Mouse (Mus musculus): ENCODE data around the gene B4galt5. TPM values are rescaled to one million over a fixed set of nuclear protein-coding genes. Genes with fewer than 3 reads are reported as not detected.

B4galt5 gene
- polyA plus RNA-seq, 1 experiment from 2014 or later, result 13.6 TPM

DNA sequence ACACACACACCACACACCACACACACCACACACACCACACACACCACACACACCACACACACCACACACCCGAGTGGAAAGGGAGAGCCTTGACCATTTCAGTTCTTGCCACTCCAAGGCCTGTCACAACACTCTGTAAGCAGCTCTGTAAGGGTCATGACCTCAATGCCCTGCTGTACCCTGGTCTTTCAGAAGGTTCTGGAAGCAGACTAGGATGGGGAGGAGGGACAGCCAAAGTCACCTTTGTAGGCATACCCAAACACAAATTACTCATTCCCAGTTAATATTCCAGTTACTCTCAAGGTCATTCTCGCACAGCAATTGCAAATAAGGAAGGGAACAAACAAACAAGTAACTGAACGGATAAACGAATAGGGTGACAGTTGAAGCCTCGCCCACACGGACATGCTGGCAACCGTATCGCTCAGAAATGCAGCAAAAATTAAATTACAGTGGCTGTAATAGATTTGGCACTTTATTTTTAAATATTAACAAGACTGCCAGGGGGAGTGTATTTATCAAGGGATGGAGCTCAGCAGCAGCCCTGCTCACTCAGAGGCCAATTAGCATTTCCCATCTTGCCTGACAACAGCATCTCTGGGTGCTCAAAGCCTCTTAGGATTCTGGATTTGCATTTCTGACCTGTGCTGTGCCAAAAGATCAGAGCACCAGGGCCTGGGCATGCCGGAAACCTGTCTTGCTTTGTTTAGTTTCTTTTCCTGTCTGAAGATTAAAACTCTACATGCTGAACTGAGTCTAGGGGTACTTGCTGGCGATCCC lies 24.6 kb downstream of the B4galt5 start:
- 86% methylated on average over 10 of the region's 10 CpGs for WGBS
- H3K36me3 ChIP-seq, result no peaks in the 10 kb centered on the region
- H3K27me3 ChIP-seq (ENCODE audit: insufficient read depth, poor library complexity, severe bottlenecking), result no peaks in the 10 kb centered on the region
- H3K27ac ChIP-seq, result peak overlapping the region; percentile 23; the same call in 1 of the 2 replicates
- no peaks in the 10 kb centered on the region for H3K9me3 ChIP-seq
- H3K4me1 ChIP-seq, result peaks cover 53% of the 10 kb centered on the region
- H3K4me3 ChIP-seq, result no peak overlapping the region
- DNase-seq (ENCODE audit: low spot score), result no peak

DNA sequence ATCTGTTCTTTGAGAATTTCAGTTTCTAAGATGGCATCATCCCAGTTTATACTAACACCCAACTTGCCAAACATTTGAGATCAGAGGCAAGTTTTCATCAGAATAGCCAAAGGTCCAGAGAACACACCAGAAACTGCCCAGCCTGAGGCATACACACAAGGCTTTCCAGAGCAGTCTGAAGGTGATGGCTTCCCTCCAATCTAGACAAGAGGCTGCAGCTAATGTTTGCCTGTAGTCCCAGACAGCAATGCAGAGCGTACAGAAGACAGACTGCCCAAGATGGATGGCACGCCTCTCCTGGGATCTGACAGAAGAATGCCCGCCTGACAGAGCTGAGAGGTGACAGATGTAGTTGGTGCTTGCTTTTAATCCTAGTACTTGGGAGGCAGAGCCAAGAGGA lies 25.9 kb downstream of the B4galt5 start:
- Histone ChIP-seq H3K36me3 (no peaks in the 10 kb centered on the region), H3K9me3 (no peaks in the 10 kb centered on the region), H3K4me1 (peaks cover 60% of the 10 kb centered on the region), H3K4me3 (no peak overlapping the region), H3K27ac (no peak overlapping the region), H3K27me3 (ENCODE audit: insufficient read depth, poor library complexity, severe bottlenecking) (no peaks in the 10 kb centered on the region)
- WGBS, result 44% methylated on average over 3 of the region's 3 CpGs
- DNase-seq (ENCODE audit: low spot score), result no peak

DNA sequence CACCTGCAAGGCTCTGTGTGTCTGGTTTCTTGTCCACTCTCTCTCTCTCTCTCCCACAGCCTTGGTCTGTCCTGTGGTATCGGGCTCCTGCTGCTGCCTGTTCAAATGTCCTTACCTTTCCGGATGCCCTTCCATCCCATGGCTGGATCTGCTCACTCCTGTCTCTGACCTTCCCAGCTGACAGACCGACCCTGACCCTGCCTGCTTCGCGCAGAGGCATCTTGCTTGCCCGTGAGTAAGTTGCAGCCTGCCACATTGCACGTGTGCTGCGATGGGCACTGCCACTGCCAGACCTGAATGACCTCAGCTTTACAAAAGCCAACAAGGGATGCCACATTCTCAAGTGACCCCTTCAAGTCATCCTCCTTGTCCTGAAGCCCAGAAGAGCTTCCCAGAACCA lies 27.6 kb downstream of the B4galt5 start:
- Histone ChIP-seq H3K4me1 (peaks cover 65% of the 10 kb centered on the region), H3K9me3 (no peaks in the 10 kb centered on the region), H3K4me3 (no peak overlapping the region), H3K36me3 (no peaks in the 10 kb centered on the region), H3K27ac (0 out of 2 replicates have a peak overlapping the region, but pooled peaks have one; percentile 29), H3K27me3 (ENCODE audit: insufficient read depth, poor library complexity, severe bottlenecking) (no peaks in the 10 kb centered on the region)
- 88% methylated on average over 8 of the region's 8 CpGs for WGBS
- no peak for DNase-seq (ENCODE audit: low spot score)

DNA sequence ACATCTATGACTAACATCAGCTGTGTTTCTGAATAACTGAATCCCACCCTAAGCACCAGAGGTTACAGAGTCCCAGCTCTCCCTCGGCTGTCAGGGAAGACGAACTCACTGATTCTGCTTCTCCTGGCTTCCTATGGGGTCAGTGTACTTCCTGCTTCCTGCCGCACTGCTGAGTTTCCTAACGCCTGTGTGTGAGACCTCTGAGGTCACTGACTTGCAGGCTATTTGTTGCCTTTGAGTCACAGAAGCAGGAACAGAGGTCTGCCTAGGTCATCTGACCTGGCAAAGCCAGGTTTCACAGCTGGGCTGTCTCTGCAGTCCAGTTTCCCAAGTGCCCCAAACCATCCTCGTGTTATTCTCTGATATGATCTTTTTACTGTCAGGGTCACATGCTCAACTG lies 30.0 kb downstream of the B4galt5 start:
- no peak for DNase-seq (ENCODE audit: low spot score)
- Histone ChIP-seq H3K36me3 (no peaks in the 10 kb centered on the region), H3K27me3 (ENCODE audit: insufficient read depth, poor library complexity, severe bottlenecking) (no peaks in the 10 kb centered on the region), H3K4me1 (peaks cover 74% of the 10 kb centered on the region), H3K27ac (peak overlapping the region; percentile 38), H3K9me3 (no peaks in the 10 kb centered on the region), H3K4me3 (no peak overlapping the region)
- WGBS, result 31% methylated on average over 5 of the region's 5 CpGs

DNA sequence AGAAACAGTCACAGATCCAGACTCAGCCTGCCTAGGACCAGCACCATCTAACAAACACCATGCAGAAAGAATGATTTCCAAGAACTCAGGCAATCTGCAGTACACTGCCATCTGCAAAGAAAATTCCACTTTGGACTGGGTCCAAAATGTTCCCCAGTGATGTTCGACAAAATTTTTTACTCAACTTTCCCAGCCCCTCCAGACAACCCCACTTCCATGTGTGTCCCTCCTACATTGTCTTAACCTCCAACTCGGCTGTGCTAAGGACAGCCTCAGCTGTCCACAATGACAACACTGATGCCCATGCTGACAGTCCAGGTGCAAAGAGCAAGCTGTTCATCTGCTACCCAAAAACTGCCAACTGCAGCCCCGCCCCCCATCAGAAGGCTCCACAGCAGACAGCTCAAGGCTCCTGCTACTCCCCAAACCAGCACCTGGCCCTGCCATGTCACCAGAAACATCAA lies 32.2 kb downstream of the B4galt5 start:
- H3K9me3 ChIP-seq, result no peaks in the 10 kb centered on the region
- no peaks in the 10 kb centered on the region for H3K27me3 ChIP-seq (ENCODE audit: insufficient read depth, poor library complexity, severe bottlenecking)
- WGBS, result 74% methylated on average over 3 of the region's 3 CpGs
- peaks cover 4% of the 10 kb centered on the region; the same call in 1 of the 2 replicates for H3K36me3 ChIP-seq
- no peak for DNase-seq (ENCODE audit: low spot score)
- peak overlapping the region; percentile 56; the same call in 1 of the 2 replicates for H3K27ac ChIP-seq
- peaks cover 77% of the 10 kb centered on the region for H3K4me1 ChIP-seq
- H3K4me3 ChIP-seq, result no peak overlapping the region

DNA sequence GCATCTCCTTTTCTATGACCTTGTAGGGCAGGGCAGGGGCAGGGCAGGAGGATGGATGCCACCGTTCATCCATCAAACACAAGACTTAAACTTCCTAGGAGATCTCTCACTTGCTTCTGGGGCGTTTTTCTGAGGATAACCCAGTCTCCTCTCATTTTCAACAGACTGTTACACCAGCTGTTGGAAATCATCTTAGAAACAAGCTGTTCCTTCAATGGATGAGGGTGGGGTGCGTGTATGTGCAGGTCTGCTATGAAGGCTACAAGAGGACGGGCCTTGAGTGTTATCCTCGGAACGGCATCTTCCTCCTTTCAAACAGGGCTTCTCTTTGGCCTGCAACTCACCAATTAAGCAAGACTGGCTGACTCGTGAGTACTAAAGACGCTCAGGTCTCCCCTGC lies 34.5 kb downstream of the B4galt5 start:
- 79% methylated on average over 8 of the region's 8 CpGs for WGBS
- H3K4me3 ChIP-seq, result no peak overlapping the region
- H3K27me3 ChIP-seq (ENCODE audit: insufficient read depth, poor library complexity, severe bottlenecking), result no peaks in the 10 kb centered on the region
- H3K4me1 ChIP-seq, result peaks cover 77% of the 10 kb centered on the region
- no peaks in the 10 kb centered on the region for H3K9me3 ChIP-seq
- DNase-seq (ENCODE audit: low spot score), result no peak
- peaks cover 21% of the 10 kb centered on the region for H3K36me3 ChIP-seq
- H3K27ac ChIP-seq, result peak overlapping the region; percentile 73; the same call in 1 of the 2 replicates

DNA sequence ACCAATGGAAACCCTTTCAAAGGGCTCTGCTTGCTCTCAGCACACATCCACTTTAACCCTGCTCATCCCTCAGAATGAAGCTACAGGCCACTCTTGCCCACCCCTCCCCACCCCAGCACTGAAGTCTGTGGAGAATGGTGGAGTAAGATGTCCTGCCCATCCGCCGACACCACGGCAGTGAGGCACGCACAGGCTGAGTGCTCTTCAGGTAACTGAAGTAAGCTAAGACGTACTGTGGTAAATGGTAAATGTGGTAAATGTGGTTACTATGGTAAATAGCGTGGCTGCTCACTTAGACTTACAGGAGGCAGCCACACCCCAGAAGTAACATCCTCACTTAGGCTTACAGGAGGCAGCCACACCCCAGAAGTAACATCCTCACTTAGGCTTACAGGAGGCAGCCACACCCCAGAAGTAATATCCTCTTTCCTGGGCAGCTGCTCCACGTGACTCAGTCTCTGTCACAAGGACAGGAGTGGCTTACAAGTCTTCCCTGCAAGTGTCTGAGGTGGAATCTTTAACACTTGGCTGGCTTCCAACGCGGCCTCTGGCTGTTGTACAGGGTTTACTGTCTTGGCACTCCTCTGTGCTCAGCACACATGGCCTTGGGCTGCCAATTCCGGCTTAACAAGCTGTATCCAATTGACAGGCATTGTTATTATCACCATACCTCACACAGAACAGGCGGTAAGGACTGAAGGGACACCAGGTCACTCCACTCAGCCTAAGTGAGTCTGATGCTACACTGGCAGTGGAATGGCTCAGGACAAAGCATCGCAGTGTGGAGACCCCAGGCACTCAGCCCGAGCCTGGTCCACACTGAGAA lies 35.3 kb downstream of the B4galt5 start:
- whole genome bisulfite sequencing, result 64% methylated on average over 13 of the region's 13 CpGs
- peaks cover 71% of the 10 kb centered on the region for H3K4me1 ChIP-seq
- H3K4me3 ChIP-seq, result no peak overlapping the region
- peak overlapping the region; percentile 73 for H3K27ac ChIP-seq
- H3K27me3 ChIP-seq (ENCODE audit: insufficient read depth, poor library complexity, severe bottlenecking), result no peaks in the 10 kb centered on the region
- peaks cover 29% of the 10 kb centered on the region for H3K36me3 ChIP-seq
- H3K9me3 ChIP-seq, result no peaks in the 10 kb centered on the region
- DNase-seq (ENCODE audit: low spot score), result peak; percentile 83

DNA sequence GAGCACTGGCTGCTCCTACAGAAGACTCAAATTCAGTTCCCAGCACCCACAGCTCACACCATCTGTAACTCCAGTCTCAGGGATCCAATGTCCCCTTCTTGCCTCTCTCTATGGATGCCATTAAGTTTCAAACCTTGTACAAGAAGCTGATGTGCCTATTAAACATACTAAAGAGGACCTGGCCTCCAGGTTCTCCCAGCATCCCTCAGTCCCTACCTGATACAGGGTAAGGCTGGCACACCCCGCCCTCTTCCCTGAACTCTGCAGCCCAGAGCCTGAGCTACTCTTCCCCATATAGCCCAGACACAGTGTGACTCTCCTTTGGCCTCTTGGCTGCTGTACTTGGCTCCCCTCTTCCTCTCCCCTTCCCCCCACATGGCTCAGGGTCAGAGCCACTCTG lies 38.9 kb downstream of the B4galt5 start:
- Histone ChIP-seq H3K9me3 (no peaks in the 10 kb centered on the region), H3K27ac (no peak overlapping the region), H3K4me1 (peaks cover 50% of the 10 kb centered on the region), H3K4me3 (no peak overlapping the region), H3K27me3 (ENCODE audit: insufficient read depth, poor library complexity, severe bottlenecking) (no peaks in the 10 kb centered on the region), H3K36me3 (peaks cover 60% of the 10 kb centered on the region)
- DNase-seq (ENCODE audit: low spot score), result no peak
- WGBS, result 96% methylated on average over 1 of the region's 1 CpGs

DNA sequence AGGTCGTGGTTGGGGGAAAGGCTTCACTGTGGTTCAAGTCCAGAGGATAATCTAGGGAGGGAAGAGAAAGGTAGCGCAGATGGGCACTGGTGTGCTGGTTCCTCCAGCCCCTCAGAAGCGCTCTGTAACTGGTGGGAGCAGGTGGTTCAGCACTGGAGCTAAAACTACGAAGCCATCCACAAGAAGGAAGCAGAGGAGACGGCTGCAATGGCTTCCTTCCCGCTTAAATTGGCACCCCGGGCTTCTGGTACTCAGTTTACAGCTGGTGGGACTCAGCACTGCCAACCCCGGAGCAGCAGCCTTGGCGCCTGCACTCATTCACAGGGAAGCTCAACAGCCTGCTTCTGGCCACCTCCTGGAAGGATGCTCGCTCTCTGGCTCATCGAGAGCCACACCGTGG lies 39.7 kb downstream of the B4galt5 start:
- no peak overlapping the region; the same call in 1 of the 2 replicates for H3K27ac ChIP-seq
- no peaks in the 10 kb centered on the region for H3K9me3 ChIP-seq
- H3K36me3 ChIP-seq, result peaks cover 69% of the 10 kb centered on the region
- H3K4me1 ChIP-seq, result peaks cover 42% of the 10 kb centered on the region
- H3K27me3 ChIP-seq (ENCODE audit: insufficient read depth, poor library complexity, severe bottlenecking), result no peaks in the 10 kb centered on the region
- 85% methylated on average over 12 of the region's 12 CpGs for WGBS
- H3K4me3 ChIP-seq, result no peak overlapping the region
- DNase-seq (ENCODE audit: low spot score), result no peak

DNA sequence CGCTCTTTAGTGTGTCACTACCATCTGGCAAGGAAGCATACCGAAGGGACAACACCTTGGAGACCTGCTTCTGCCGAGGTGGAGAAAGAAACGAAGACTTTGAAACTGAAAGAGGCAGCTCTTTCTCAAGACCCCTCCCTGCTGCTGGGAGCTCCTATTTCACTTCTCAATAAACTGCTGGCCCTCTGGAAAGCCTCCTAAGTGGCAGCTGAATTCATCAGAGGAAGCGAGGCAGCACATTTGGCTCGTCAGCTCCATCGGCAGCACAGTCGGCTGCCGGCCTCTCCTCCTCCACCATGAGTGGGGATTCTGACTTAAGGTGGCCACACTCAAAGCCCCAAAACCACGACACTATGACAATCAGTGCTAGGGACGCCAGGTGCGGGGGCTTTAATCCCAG lies 41.3 kb downstream of the B4galt5 start:
- Histone ChIP-seq H3K27ac (peak overlapping the region; percentile 76; the same call in 1 of the 2 replicates), H3K27me3 (ENCODE audit: insufficient read depth, poor library complexity, severe bottlenecking) (no peaks in the 10 kb centered on the region), H3K4me1 (peaks cover 26% of the 10 kb centered on the region), H3K4me3 (no peak overlapping the region), H3K36me3 (peaks cover 82% of the 10 kb centered on the region), H3K9me3 (no peaks in the 10 kb centered on the region)
- DNase-seq (ENCODE audit: low spot score), result no peak
- 59% methylated on average over 12 of the region's 12 CpGs for WGBS

DNA sequence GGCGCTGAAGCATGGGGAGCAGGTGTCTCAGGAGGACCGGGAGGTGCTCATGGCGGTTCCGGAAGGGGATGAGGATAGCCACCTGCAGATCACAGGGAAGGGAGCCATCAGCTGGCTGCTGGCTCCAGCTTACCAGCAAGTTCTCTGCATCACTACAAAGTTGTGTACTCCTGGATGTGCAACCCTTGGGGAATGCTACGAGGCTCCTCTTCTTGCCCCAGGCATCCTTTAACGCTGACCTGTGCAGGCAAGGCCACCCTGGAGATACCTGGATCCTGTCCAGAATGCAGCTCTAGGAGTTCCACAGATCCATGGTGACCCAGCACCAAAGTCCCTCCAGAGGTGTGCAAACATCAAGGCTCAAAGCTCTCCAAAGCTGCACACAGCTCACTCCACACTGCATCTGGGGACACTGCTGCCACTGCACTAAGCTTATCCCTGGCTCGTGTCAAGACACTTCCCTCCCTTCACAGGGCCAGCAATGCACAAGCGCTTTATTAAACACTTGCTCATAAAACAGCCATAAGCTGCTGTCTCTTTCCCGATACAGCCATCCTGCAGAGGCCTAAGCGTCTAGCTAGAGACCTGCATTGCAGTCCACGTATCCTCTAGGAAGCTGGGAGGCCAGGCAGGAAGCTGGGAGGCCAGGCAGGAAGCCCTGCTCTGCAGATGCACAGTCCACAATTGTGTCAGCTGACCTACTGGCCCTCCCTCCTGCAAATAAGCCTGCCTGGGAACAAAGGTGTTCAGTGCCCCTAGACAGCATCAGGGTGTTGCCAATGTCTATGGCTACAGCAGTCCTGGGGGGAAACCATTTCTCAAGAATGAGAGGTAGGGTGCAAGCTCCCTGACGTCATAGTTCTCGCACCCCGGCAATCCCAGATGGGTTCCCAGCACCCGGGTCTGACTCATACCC lies 42.1 kb downstream of the B4galt5 start:
- peak overlapping the region; percentile 76 for H3K27ac ChIP-seq
- peaks cover 23% of the 10 kb centered on the region for H3K4me1 ChIP-seq
- no peak overlapping the region; the same call in 1 of the 2 replicates for H3K4me3 ChIP-seq
- H3K9me3 ChIP-seq, result no peaks in the 10 kb centered on the region
- no peak for DNase-seq (ENCODE audit: low spot score)
- H3K27me3 ChIP-seq (ENCODE audit: insufficient read depth, poor library complexity, severe bottlenecking), result no peaks in the 10 kb centered on the region
- H3K36me3 ChIP-seq, result peaks cover 86% of the 10 kb centered on the region
- WGBS, result 86% methylated on average over 15 of the region's 15 CpGs

DNA sequence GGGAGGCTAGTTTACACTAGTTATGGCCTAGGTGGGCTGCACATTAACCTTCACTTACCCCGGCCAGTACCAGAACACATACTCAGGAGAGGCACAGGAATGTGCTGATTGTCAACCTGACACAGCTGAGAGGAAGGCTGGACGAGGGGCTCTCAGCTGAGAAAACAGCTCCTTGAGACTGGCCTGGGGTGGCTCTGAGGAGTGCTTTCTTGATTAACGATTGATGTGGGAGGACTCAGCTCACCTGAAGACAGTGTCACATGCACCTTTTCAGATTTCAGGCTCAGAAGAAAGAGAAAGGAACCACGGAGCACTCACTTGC lies 42.7 kb downstream of the B4galt5 start:
- Histone ChIP-seq H3K36me3 (peaks cover 87% of the 10 kb centered on the region), H3K9me3 (no peaks in the 10 kb centered on the region), H3K27me3 (ENCODE audit: insufficient read depth, poor library complexity, severe bottlenecking) (no peaks in the 10 kb centered on the region), H3K27ac (no peak overlapping the region), H3K4me3 (no peak overlapping the region), H3K4me1 (peaks cover 23% of the 10 kb centered on the region)
- DNase-seq (ENCODE audit: low spot score), result no peak
- 74% methylated on average over 4 of the region's 4 CpGs for WGBS

Measured in heart, embryonic 10.5 days (tissue).